Mouse (Mus musculus) CH12.LX (cell line): ENCODE data around the gene Scn4a. TPM values are rescaled to one million over a fixed set of nuclear protein-coding genes. Genes with fewer than 3 reads are reported as not detected.

Experiments
- DNase-seq: peaks from one replicate; pipeline ENCODE4 v3.0.0-alpha.2; 2013; ENCODE audit errors: extremely low read depth
- H3K27ac ChIP-seq: 2 replicates; pipeline ENCODE4 v1.5.1; 2012; ENCODE audit warnings: low read depth, mild to moderate bottlenecking, control low read depth, moderate library complexity; ENCODE audit not compliant: insufficient read depth
- H3K27me3 ChIP-seq: replicated peaks from 2 replicates; pipeline ENCODE3; 2012; ENCODE audit warnings: inconsistent platforms
- H3K36me3 ChIP-seq, 2 experiments: replicated peaks in 1 of 2; 2 replicates each; pipeline versions ENCODE3 to v1.6.1; 2012; ENCODE audit warnings: inconsistent platforms in 1 of 2, low read length in 1 of 2, mild to moderate bottlenecking in 1 of 2, mixed read lengths in 1 of 2, moderate library complexity in 1 of 2; ENCODE audit not compliant: control insufficient read depth in 1 of 2, insufficient read depth in 1 of 2
- H3K4me1 ChIP-seq, 2 experiments: 2 replicates each; pipeline ENCODE4 v1.6.1; 2012; ENCODE audit warnings: inconsistent platforms in 1 of 2, moderate library complexity in 1 of 2; ENCODE audit not compliant: insufficient read depth in 2 of 2, control insufficient read depth in 1 of 2
- H3K4me2 ChIP-seq: 2 replicates; pipeline ENCODE4 v1.6.1; 2012; ENCODE audit warnings: low read depth, mild to moderate bottlenecking, control low read depth; ENCODE audit not compliant: poor library complexity, insufficient read depth, severe bottlenecking
- H3K4me3 ChIP-seq, 3 experiments: fragments of 150-350 bp in 1 of 3; sonication (generic) in 1 of 3; replicated peaks in 1 of 3; 2 replicates each; pipeline versions ENCODE3 to v1.5.1; 2011 to 2012; ENCODE audit warnings: low read depth in 2 of 3, low read length in 2 of 3, mild to moderate bottlenecking in 2 of 3, moderate library complexity in 2 of 3, control low read depth in 1 of 3, improper control_type of control experiment in 1 of 3, inconsistent platforms in 1 of 3, mixed read lengths in 1 of 3; ENCODE audit not compliant: poor library complexity in 1 of 3
- H3K79me2 ChIP-seq: replicated peaks from 2 replicates; pipeline ENCODE4 v1.6.1; 2012; ENCODE audit warnings: mild to moderate bottlenecking, moderate library complexity; ENCODE audit not compliant: control insufficient read depth, poor library complexity, insufficient read depth, severe bottlenecking; ENCODE audit errors: extremely low read depth
- H3K9ac ChIP-seq: 2 replicates; pipeline ENCODE4 v1.6.1; 2012; ENCODE audit warnings: low read depth, mild to moderate bottlenecking, control low read depth, moderate library complexity; ENCODE audit not compliant: insufficient read depth
- H3K9me3 ChIP-seq: replicated peaks from 2 replicates; pipeline ENCODE3; 2012; ENCODE audit warnings: low read length, inconsistent platforms, mixed read lengths
- BHLHE40 ChIP-seq: IDR thresholded peaks from 2 replicates; pipeline ENCODE4 v1.6.1; 2011; ENCODE audit warnings: mild to moderate bottlenecking, low read depth, low read length, improper control_type of control experiment
- CHD2 ChIP-seq: IDR thresholded peaks from 2 replicates; pipeline ENCODE4 v1.6.1; 2011; ENCODE audit warnings: low read length, improper control_type of control experiment
- ELF1 ChIP-seq: IDR thresholded peaks from 2 replicates; pipeline ENCODE4 v1.6.1; 2014; ENCODE audit warnings: low read depth, mild to moderate bottlenecking, inconsistent platforms, low read length, improper control_type of control experiment
- EP300 ChIP-seq: IDR thresholded peaks from 2 replicates; pipeline ENCODE4 v1.6.1; 2011; ENCODE audit warnings: low read length, improper control_type of control experiment
- ETS1 ChIP-seq: conservative IDR thresholded peaks from 2 replicates; pipeline ENCODE4 v1.6.1; 2012; ENCODE audit warnings: low read depth, mild to moderate bottlenecking, inconsistent platforms, low read length, improper control_type of control experiment, moderate library complexity
- GABPA ChIP-seq: IDR thresholded peaks from 2 replicates; pipeline ENCODE4 v1.6.1; 2012; ENCODE audit warnings: low read depth, low read length, improper control_type of control experiment, inconsistent platforms; ENCODE audit not compliant: insufficient replicate concordance
- IRF4 ChIP-seq: IDR thresholded peaks from 2 replicates; pipeline ENCODE4 v1.6.1; 2014; ENCODE audit warnings: low read depth, mild to moderate bottlenecking, inconsistent platforms, low read length, improper control_type of control experiment
- KAT2A ChIP-seq: IDR thresholded peaks from 2 replicates; pipeline ENCODE4 v1.6.1; 2012; ENCODE audit warnings: low read length, improper control_type of control experiment, inconsistent platforms; ENCODE audit not compliant: insufficient replicate concordance
- MAFK ChIP-seq: IDR thresholded peaks from 2 replicates; pipeline ENCODE4 v1.6.1; 2011; ENCODE audit warnings: low read length, improper control_type of control experiment; ENCODE audit not compliant: insufficient replicate concordance
- MAX ChIP-seq: IDR thresholded peaks from 2 replicates; pipeline ENCODE4 v1.6.1; 2011; ENCODE audit warnings: low read length, improper control_type of control experiment
- MAZ ChIP-seq: IDR thresholded peaks from 2 replicates; pipeline ENCODE4 v1.6.1; 2012; ENCODE audit warnings: low read depth, mild to moderate bottlenecking, inconsistent platforms, low read length, improper control_type of control experiment, moderate library complexity
- MYC ChIP-seq: IDR thresholded peaks from 2 replicates; pipeline ENCODE4 v1.6.1; 2011; ENCODE audit warnings: low read depth, mild to moderate bottlenecking, improper control_type of control experiment, low read length
- NRF1 ChIP-seq: IDR thresholded peaks from 2 replicates; pipeline ENCODE4 v1.6.1; 2014; ENCODE audit warnings: low read depth, mild to moderate bottlenecking, inconsistent platforms, low read length, improper control_type of control experiment, moderate library complexity
- PAX5 ChIP-seq: IDR thresholded peaks from 2 replicates; pipeline ENCODE4 v1.6.1; 2012; ENCODE audit warnings: low read length, inconsistent platforms, mixed read lengths
- SIN3A ChIP-seq: IDR thresholded peaks from 2 replicates; pipeline ENCODE4 v1.6.1; 2012; ENCODE audit warnings: low read length, improper control_type of control experiment, inconsistent platforms
- TBP ChIP-seq: conservative IDR thresholded peaks from 2 replicates; pipeline ENCODE4 v1.6.1; 2011; ENCODE audit warnings: low read depth, low read length, improper control_type of control experiment
- TCF12 ChIP-seq: IDR thresholded peaks from 2 replicates; pipeline ENCODE4 v1.6.1; 2014; ENCODE audit warnings: low read depth, mild to moderate bottlenecking, inconsistent platforms, low read length, improper control_type of control experiment
- UBTF ChIP-seq: IDR thresholded peaks from 2 replicates; pipeline ENCODE4 v1.6.1; 2012; ENCODE audit warnings: low read depth, mild to moderate bottlenecking, inconsistent platforms, low read length, improper control_type of control experiment, moderate library complexity
- USF1 ChIP-seq: IDR thresholded peaks from 2 replicates; pipeline ENCODE4 v1.6.1; 2014; ENCODE audit warnings: low read depth, mild to moderate bottlenecking, inconsistent platforms, low read length, improper control_type of control experiment
- ZNF384 ChIP-seq: IDR thresholded peaks from 2 replicates; pipeline ENCODE4 v1.6.1; 2012; ENCODE audit warnings: low read depth, low read length, improper control_type of control experiment, inconsistent platforms
- dilution Hi-C: fragments of 300-500 bp; cut with MboI; formaldehyde crosslinking; loops from 2 replicates; pipeline ENCODE4 v1.14.3; 2020; ENCODE audit warnings: low sequenced_read_pairs; ENCODE audit not compliant: extremely low pct_unique_long_range_greater_than_20kb, extremely low pct_ligation_motif_present
- in situ Hi-C: fragments of 300-500 bp; cut with MboI; formaldehyde crosslinking; loops from 3 replicates; pipeline ENCODE4 v1.14.3; 2019; ENCODE audit warnings: low sequenced_read_pairs, low pct_ligation_motif_present, low pct_unique_long_range_greater_than_20kb, mixed read lengths
- polyA plus RNA-seq: library from polyadenylated mRNA; unstranded; fragments of >175 nt; gene quantifications from 2 replicates; pipeline ENCODE4 v1.2.1, GENCODE M21; 2012; ENCODE audit warnings: low read depth; ENCODE audit not compliant: insufficient read length
- total RNA-seq, 2 experiments: library from RNA; depleted of rRNA; stranded (reverse); fragments of 300-350 nt in 1 of 2; fragments of >200 nt in 1 of 2; gene quantifications; 2 replicates each; pipeline ENCODE4 v1.2.3; 2012 to 2014

Gene Scn4a
- total and polyA plus RNA-seq, 3 experiments, result 0.55 to 0.97 (median 0.64) TPM

DNA sequence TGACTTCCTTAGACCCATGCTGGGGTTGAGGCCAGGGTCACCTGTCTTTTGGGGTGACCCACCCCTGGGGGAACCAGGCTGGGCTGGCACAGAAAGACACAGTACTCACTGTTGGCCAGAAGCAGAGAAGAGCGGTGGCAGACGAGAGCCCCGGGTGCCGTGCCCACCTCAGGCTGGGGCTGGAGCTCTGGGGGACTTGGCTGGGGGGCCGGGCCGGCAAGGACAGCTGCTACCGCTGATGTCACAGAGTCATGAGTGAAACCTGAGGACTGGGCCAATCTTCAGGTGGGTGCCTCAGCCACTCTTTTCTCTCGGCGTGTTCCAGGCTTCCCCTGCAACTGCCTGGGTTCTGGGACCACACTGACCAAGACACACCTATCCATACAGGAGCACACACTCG, 12.3 kb upstream of the Scn4a start, which contains the start of gene Prr29:
Gene Prr29, plus strand, starts transcription at position 107 of the 400 bp plus-strand sequence.
- Histone ChIP-seq H3K4me2 (no peak within 1 kb of the TSS), H3K4me3 (no peak within 1 kb of the TSS), H3K27me3 (peaks cover 15% of the 10 kb centered on the region), H3K9ac (no peak within 1 kb of the TSS), H3K36me3 (no peaks in the 10 kb centered on the region), H3K79me2 (no peaks in the 10 kb centered on the region), H3K4me1 (peaks cover 0 to 8% of the 10 kb centered on the region in 2 experiments; a peak in 2 of 4 replicates), H3K27ac (no peak within 1 kb of the TSS), H3K9me3 (peaks cover 8% of the 10 kb centered on the region)
- dilution Hi-C loops, result no loop called here
- in situ Hi-C loops, result no loop called here
- TF ChIP-seq SIN3A (no peak), IRF4 (no peak), UBTF (no peak), TBP (no peak), MAX (no peak), BHLHE40 (no peak), MAFK (no peak), USF1 (no peak), KAT2A (no peak), EP300 (no peak), MAZ (no peak), ETS1 (no peak), ZNF384 (no peak), PAX5 (no peak), ELF1 (no peak), GABPA (no peak), MYC (no peak)
- DNase-seq, result no peak

DNA sequence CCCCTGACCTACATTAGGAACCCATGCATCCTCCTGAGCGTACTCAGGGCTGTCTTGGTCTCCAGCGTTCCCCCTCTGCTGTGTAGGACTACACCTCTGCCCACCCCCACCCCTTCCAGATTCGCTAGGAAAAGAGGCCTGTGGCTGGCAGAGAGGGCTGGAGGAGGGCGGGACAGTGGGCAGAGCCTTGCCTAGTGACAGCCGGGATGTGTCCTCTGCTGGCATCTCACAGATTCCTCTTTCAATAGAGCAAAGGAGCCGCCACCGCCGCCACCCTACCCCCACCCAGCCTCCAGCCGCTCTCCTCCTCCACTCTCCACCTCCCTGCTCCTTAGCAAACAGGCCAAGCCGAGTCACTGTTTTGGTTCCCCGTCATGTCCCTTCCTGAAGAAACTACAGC, 11.6 kb upstream of the Scn4a start:
- in situ Hi-C loops, result no loop called here
- H3K9me3 ChIP-seq, result peaks cover 8% of the 10 kb centered on the region

More for the DNA sequence above, 11.6 kb upstream of the Scn4a start:
- H3K4me2 ChIP-seq, result no peak overlapping the region
- dilution Hi-C loops, result no loop called here
- no peak for TF ChIP-seq NRF1
- no peak for TF ChIP-seq TCF12
- TF ChIP-seq CHD2, result no peak
- TF ChIP-seq ZNF384, result no peak
- no peak for TF ChIP-seq KAT2A
- TF ChIP-seq BHLHE40, result no peak
- TF ChIP-seq, all 38 proteins: peak for 0
- Histone ChIP-seq H3K27me3 (peaks cover 16% of the 10 kb centered on the region), H3K4me1 (peaks cover 0 to 8% of the 10 kb centered on the region in 2 experiments; a peak in 2 of 4 replicates), H3K27ac (no peak overlapping the region), H3K79me2 (no peaks in the 10 kb centered on the region), H3K4me3 (no peak overlapping the region), H3K36me3 (no peaks in the 10 kb centered on the region), H3K9ac (no peak overlapping the region)
- DNase-seq, result no peak
